Mouse (Mus musculus) small intestine, adult 2 months (tissue): ENCODE measurements around the gene Snx29.

ENCODE experiments used
- CTCF ChIP-seq: fragments of 200-500 bp; IDR thresholded peaks from 2 replicates; pipeline ENCODE4 v1.5.1; 2012; ENCODE audit warnings: low read depth, mild to moderate bottlenecking, control low read depth, inconsistent platforms, low read length, moderate library complexity, mixed read lengths; ENCODE audit not compliant: insufficient replicate concordance, insufficient read length; ENCODE audit errors: extremely low read depth
- POLR2A ChIP-seq: fragments of 200-500 bp; IDR thresholded peaks from 2 replicates; pipeline ENCODE4 v1.6.1; 2012; ENCODE audit warnings: low read depth, mild to moderate bottlenecking, control low read depth, inconsistent platforms, low read length, moderate library complexity

DNA sequence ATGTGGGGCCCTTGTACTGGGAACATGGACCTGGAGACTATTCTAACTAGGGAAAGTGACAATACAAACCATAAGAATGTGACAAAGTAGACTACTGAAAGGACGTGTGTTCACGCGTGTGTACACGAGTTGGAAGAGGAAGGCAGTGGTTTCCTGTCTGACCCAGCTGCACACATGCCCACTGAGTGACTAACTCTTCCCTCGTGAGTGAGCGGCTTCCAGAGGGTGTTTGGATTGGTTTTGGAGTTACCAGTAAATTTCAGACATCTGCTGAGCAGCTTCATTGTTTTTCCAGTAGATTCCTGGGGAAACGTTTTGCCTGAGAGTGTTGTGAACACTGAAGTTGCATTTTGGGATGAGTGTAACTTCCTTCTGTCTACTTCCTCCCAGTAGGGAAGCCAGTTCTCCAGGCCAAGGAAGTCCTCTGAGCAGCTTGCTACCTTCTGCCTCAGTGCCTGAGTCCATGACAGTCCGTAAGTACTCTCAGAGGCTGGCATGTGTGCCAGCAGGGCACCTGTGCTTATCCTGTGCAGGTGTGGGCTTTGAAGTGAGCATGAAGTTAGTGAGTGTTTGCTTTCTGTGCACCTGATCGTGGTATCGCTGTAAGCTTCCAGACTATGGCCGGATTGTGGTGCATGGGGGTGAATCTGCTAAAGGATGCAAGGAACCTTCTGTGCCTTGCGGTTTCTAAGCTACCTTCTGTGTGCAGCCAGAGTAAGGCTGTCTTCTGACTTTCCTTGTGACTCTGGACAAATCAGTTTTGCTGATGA lies 97.8 kb downstream of the Snx29 start:
- TF ChIP-seq POLR2A = no peak
- TF ChIP-seq CTCF = no peak
